Mouse (Mus musculus): ENCODE results near the gene Hivep3. TPM values are rescaled to one million over a fixed set of nuclear protein-coding genes. Genes with fewer than 3 reads are reported as not detected.
A peak's percentile ranks its signal among the peaks of the same experiment; 100 is the strongest.

Hivep3 gene
- total and polyA plus RNA-seq, 3 experiments = 14.4 to 32.3 (median 21.2) TPM

- Histone ChIP-seq H3K27ac (ENCODE audit: insufficient read depth, low read depth) (peak overlapping the region; percentile 91), H3K36me3 (replicated peaks in 1 of 2; ENCODE audit: control insufficient read depth in 1 of 2, insufficient read depth in 1 of 2, low read length in 1 of 2) (peaks cover 0 to 2% of the 10 kb centered on the region in 2 experiments), H3K79me2 (replicated peaks; ENCODE audit: control insufficient read depth, extremely low read depth, insufficient read depth, poor library complexity, severe bottlenecking) (peaks cover 5% of the 10 kb centered on the region), H3K4me2 (ENCODE audit: insufficient read depth, low read depth, poor library complexity, severe bottlenecking) (peak overlapping the region; percentile 92), H3K9ac (ENCODE audit: insufficient read depth, low read depth) (peak overlapping the region; percentile 63; the same call in 1 of the 2 replicates), H3K27me3 (replicated peaks) (no peaks in the 10 kb centered on the region), H3K4me3 (replicated peaks in 1 of 3; ENCODE audit: low read depth in 2 of 3, low read length in 2 of 3, poor library complexity in 1 of 3) (peak overlapping the region in 1 of 3 experiments; percentile 47), H3K4me1 (ENCODE audit: control insufficient read depth in 1 of 2, insufficient read depth in 2 of 2) (peaks cover 25 to 78% of the 10 kb centered on the region in 2 experiments), H3K9me3 (replicated peaks; ENCODE audit: low read length) (no peaks in the 10 kb centered on the region)
- dilution Hi-C loops (cut with MboI; ENCODE audit: extremely low pct_ligation_motif_present, extremely low pct_unique_long_range_greater_than_20kb, low sequenced_read_pairs) = no loop called here
- in situ Hi-C loops (cut with MboI; ENCODE audit: low pct_ligation_motif_present, low pct_unique_long_range_greater_than_20kb, low sequenced_read_pairs) = no loop called here
- TF ChIP-seq JUN (IDR thresholded peaks at IDR 0.05; ENCODE audit: insufficient read depth, low read depth, low read length) = peak; percentile 77
- TF ChIP-seq ELF1 (IDR thresholded peaks at IDR 0.05; ENCODE audit: low read depth, low read length) = peak; percentile 38; the same call in 1 of the 2 replicates
- peak; percentile 97 for TF ChIP-seq MEF2A (IDR thresholded peaks at IDR 0.05; ENCODE audit: borderline replicate concordance, low read depth, low read length)
- peak; percentile 77; the same call in 1 of the 2 replicates for TF ChIP-seq POLR2AphosphoS2 (IDR thresholded peaks at IDR 0.05; ENCODE audit: low read depth, low read length)
- TF ChIP-seq MAFK (IDR thresholded peaks at IDR 0.05; ENCODE audit: insufficient replicate concordance, low read length) = 0 out of 2 replicates have a peak, but pooled peaks have one; percentile 72
- TF ChIP-seq POLR2A (IDR thresholded peaks at IDR 0.05; ENCODE audit: low read depth, low read length) = peak; percentile 84
- peak; percentile 94 for TF ChIP-seq ZMIZ1 (IDR thresholded peaks at IDR 0.05; ENCODE audit: low read depth, low read length)
- TF ChIP-seq MAX (IDR thresholded peaks at IDR 0.05; ENCODE audit: low read length) = peak; percentile 82; the same call in 1 of the 2 replicates
- TF ChIP-seq MAZ (IDR thresholded peaks at IDR 0.05; ENCODE audit: low read depth, low read length) = peak; percentile 65; the same call in 1 of the 2 replicates
- TF ChIP-seq TBP (conservative IDR thresholded peaks at IDR 0.05; ENCODE audit: low read depth, low read length) = peak; percentile 78
- TF ChIP-seq PAX5 (IDR thresholded peaks at IDR 0.05; ENCODE audit: low read length) = no peak
- TF ChIP-seq CHD2 (IDR thresholded peaks at IDR 0.05; ENCODE audit: low read length) = peak; percentile 33
- TF ChIP-seq JUND (conservative IDR thresholded peaks at IDR 0.05; ENCODE audit: low read depth, low read length) = peak; percentile 54; the same call in 1 of the 2 replicates
- TF ChIP-seq MXI1 (IDR thresholded peaks at IDR 0.05; ENCODE audit: low read depth, low read length) = peak; percentile 61
- TF ChIP-seq SMC3 (IDR thresholded peaks at IDR 0.05; ENCODE audit: low read depth, low read length) = peak; percentile 1; the same call in 1 of the 2 replicates
- peak; percentile 45; the same call in 1 of the 2 replicates for TF ChIP-seq ZNF384 (IDR thresholded peaks at IDR 0.05; ENCODE audit: low read depth, low read length)
- TF ChIP-seq EP300 (IDR thresholded peaks at IDR 0.05; ENCODE audit: low read length) = peak; percentile 83
- TF ChIP-seq TCF12 (IDR thresholded peaks at IDR 0.05; ENCODE audit: low read depth, low read length) = peak; percentile 93
- no peak for TF ChIP-seq HCFC1 (IDR thresholded peaks at IDR 0.05; ENCODE audit: low read depth, low read length)
- TF ChIP-seq BHLHE40 (IDR thresholded peaks at IDR 0.05; ENCODE audit: low read depth, low read length) = peak; percentile 46
- no peak for TF ChIP-seq USF1 (IDR thresholded peaks at IDR 0.05; ENCODE audit: low read depth, low read length)
- peak; percentile 91 for TF ChIP-seq IRF4 (IDR thresholded peaks at IDR 0.05; ENCODE audit: low read depth, low read length)
- no peak for TF ChIP-seq ZKSCAN1 (IDR thresholded peaks at IDR 0.05; ENCODE audit: borderline replicate concordance, low read depth, low read length)
- TF ChIP-seq NELFE (IDR thresholded peaks at IDR 0.05; ENCODE audit: low read depth, low read length) = peak; percentile 80
- no peak for TF ChIP-seq ZC3H11A (IDR thresholded peaks at IDR 0.05; ENCODE audit: low read depth, low read length)
- peak; percentile 80 for TF ChIP-seq ETS1 (conservative IDR thresholded peaks at IDR 0.05; ENCODE audit: low read depth, low read length)
- peak; percentile 11; the same call in 1 of the 2 replicates for TF ChIP-seq SIN3A (IDR thresholded peaks at IDR 0.05; ENCODE audit: low read length)
- no peak for TF ChIP-seq USF2 (conservative IDR thresholded peaks at IDR 0.05; ENCODE audit: low read depth, low read length)
- peak; percentile 96 for DNase-seq (ENCODE audit: extremely low read depth)
Measured at GRCm38 (mm10) chr4:119813500-119814184, 80.1 kb downstream of the Hivep3 start.
